Mouse (Mus musculus): ENCODE measurements at regions not wholly inside any gene's neighbourhood (a gene's known extent, or its start where the extent isn't known, plus 50 kb on each side); places are given as distances from the start of the nearest gene placed in this dataset.

GRCm38 (mm10) chr10:17654308-17654858 lies 68.6 kb upstream of the Cited2 start:
- no peak for ATAC-seq (replicated peaks; ENCODE audit: low read depth, poor library complexity, severe bottlenecking)

- 0 out of 2 replicates have a peak, but pooled peaks have one; percentile 31 for ATAC-seq (replicated peaks; ENCODE audit: low read depth, poor library complexity, severe bottlenecking)
Measured at GRCm38 (mm10) chr10:17655459-17656051, 67.5 kb upstream of the Cited2 start.

DNA sequence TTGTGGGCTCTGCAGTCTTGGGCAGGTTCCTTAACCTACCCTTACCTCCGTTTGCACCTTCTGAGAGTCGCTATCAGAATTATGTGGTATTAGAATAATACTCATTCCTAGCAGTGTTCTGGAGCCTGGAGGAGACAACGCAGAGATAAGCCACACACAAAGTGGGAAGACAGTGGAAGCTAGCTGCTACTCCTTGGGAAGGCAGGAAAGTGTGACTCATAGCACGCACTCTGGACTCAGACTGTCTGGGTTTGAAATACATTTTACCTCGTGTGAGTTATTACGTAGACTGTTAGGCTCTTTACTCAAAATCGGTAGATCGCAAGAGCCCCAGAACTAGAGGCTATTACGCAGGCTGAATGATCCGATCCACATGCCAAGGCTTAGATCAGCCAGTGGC lies 66.7 kb upstream of the Cited2 start:
- ATAC-seq (replicated peaks; ENCODE audit: low read depth, poor library complexity, severe bottlenecking) = no peak

DNA sequence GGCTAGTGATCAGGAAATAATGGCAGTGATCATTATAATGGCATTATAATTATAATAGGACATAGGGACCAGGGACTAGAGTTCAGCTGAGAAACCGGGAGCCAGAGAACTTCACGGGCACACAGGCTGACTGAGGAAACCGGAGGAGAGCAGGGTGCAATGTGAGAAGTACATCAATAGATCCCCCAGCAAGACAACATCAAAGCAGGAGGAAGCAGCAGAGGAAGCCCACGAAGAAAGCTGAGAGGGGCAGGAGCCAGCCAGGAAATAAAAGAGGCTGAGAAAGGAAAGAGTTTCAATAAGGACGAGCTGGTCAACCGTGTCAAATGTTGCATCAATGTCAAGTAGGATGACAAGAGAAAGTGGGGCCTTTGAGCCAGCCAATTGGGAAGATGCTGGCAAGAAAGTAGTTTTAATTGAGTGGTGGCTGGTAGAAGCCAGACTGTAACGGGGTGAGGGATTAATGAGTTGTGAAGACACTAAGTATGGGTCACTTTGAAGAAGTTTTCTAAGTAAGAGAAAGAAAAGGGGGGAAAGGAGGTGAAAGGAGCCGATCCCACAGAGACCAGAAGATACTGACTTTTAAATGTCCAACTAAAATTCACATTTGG lies 66.0 kb upstream of the Cited2 start:
- ATAC-seq (replicated peaks; ENCODE audit: low read depth, poor library complexity, severe bottlenecking) = no peak

DNA sequence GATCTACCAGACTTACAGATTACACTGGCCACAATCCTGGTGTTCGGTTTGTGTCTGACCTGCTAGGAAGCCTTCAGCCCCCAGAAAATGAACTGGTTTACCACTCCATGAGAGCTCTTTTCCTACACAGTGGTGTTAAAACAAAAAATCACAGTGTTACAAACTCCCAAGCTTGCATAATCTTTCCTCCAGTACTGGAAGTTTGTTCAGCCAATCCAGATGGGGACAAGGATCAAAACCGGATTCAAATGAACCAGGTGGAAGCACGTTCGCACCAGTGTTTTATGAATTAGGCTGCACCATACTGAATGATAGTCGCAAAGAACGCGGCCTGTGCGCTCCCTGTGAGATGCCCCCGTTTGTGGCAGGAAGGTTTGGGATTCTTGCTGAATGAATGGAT lies 63.4 kb upstream of the Cited2 start:
- ATAC-seq (replicated peaks; ENCODE audit: low read depth, poor library complexity, severe bottlenecking) = no peak

DNA sequence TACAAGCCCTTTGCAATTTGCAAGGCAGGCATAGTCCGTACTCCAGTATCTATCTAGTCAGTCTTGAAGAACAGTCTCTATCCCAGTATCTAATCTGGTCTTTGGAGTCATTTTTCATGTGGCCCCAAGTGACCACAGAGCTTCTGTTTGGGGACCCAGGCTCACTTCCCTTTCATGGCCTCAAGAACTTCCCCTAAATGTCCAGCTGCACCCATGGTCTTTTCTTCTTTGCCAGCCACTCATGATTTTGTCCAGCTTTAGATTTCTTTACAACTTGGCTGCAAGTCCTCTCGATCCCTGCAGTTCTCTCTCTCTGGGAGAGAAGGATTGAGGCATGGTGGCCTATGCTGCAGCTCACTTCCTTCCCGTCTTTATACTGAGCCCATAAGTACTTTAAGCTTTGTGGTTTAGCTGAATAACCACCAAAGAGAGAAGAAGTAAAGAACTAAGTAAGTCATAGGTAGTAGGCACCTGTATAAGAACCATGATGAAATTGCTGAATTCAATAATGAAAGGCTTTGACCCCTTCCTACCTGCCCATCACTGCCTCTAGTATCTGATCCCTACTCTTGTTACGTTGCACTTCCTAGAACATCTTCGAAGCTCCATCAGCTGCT lies 62.1 kb upstream of the Cited2 start:
- peak; percentile 89 for ATAC-seq (replicated peaks; ENCODE audit: low read depth, poor library complexity, severe bottlenecking)

DNA sequence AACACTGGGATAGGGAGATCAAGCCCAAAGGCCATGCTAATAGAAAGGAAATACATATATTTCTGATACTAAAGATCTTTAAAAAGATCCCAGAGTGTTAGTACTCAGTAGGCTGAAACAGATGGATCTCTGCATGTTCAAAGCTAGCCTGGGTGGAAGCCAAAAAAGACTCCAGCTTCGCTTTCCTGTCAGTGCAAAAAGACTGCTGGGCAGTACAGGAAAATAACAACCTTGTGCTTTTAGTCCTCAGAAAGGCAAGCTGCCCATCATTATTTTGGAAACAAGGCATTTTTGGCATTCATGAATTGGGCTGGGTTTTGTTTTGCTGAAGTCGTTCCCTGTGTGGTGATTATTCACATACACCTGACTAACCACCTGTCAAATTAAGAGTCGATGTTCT lies 56.9 kb upstream of the Cited2 start:
- ATAC-seq (replicated peaks; ENCODE audit: low read depth, poor library complexity, severe bottlenecking) = no peak

DNA sequence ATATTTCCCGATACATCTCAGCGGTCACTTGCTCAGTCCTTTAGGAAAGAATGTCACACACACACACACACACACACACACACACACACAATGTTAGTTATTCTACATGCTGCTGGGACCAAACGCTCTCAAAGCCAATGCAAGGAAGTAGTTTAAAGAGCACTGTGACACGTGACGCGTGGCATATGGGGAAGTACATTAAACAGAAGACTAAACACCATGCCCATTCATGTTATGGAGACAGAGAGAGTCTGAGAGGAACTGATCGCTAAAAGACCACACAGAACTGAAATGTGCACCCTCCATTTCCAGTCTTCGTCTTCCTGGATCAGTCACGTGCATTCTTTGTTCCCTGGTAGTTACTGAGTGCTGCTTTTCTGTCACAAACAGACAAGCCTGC lies 53.6 kb upstream of the Cited2 start:
- ATAC-seq (replicated peaks; ENCODE audit: low read depth, poor library complexity, severe bottlenecking) = peak; percentile 89
